Mouse (Mus musculus): ENCODE measurements around the gene Gm20388. TPM values are rescaled to one million over a fixed set of nuclear protein-coding genes. Genes with fewer than 3 reads are reported as not detected.

The Gm20388 gene
- polyA plus RNA-seq, 1 experiment, result 28.1 TPM

DNA sequence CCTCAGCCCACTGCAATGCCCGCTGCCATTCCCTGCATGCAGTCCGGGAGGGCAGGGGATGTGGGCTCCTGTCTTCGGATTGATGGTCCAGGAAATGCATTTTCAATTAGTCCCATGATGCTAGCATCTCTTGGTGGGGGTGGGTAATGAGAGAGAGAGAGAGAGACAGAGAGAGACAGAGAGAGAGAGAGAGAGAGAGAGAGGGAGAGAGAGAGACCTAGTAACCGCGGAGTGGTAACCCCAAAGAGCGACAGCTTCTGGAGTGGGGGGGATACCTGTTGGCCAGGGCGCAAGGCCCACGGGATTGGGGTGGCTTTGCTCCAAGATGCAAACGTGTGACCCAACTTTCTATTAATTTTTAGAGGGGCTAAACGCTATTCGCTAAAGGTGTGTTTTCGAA, 1818.7 kb downstream of the Gm20388 start, which contains the start of gene Jph3:
Gene Jph3, plus strand, starts transcription at position 301 of the 400 bp plus-strand sequence.
- Histone ChIP-seq H3K27ac (ENCODE audit: insufficient read depth, low read length) (no peak within 1 kb of the TSS), H3K9ac (ENCODE audit: low read depth, poor library complexity, severe bottlenecking) (peak within 1 kb of the TSS; percentile 86), H3K27me3 (ENCODE audit: control insufficient read depth, insufficient read depth, low read length, poor library complexity, severe bottlenecking) (peaks cover 12% of the 10 kb centered on the region), H3K36me3 (ENCODE audit: control insufficient read depth, insufficient read depth, low read length, poor library complexity, severe bottlenecking) (no peaks in the 10 kb centered on the region), H3K4me3 (ENCODE audit: low read depth, low read length) (peak within 1 kb of the TSS; percentile 57), H3K9me3 (replicated peaks; ENCODE audit: control insufficient read depth, insufficient read depth, low read length, poor library complexity, severe bottlenecking) (peaks cover 3% of the 10 kb centered on the region; the same call in 1 of the 2 replicates), H3K4me1 (ENCODE audit: control insufficient read depth, insufficient read depth, low read length) (no peaks in the 10 kb centered on the region)
- TF ChIP-seq EP300 (IDR thresholded peaks at IDR 0.05; ENCODE audit: insufficient read depth, low read depth, low read length), result no peak
- no peak for TF ChIP-seq CTCF (IDR thresholded peaks at IDR 0.05; ENCODE audit: low read depth, low read length)
- no peak for TF ChIP-seq POLR2A (IDR thresholded peaks at IDR 0.05; ENCODE audit: insufficient read depth, low read length)

GRCm38 (mm10) chr8:121729754-121730153, 1819.1 kb downstream of the Gm20388 start:
- H3K4me1 ChIP-seq (ENCODE audit: control insufficient read depth, insufficient read depth, low read length), result no peaks in the 10 kb centered on the region
- no peak overlapping the region for H3K27ac ChIP-seq (ENCODE audit: insufficient read depth, low read length)
- H3K36me3 ChIP-seq (ENCODE audit: control insufficient read depth, insufficient read depth, low read length, poor library complexity, severe bottlenecking), result no peaks in the 10 kb centered on the region
- H3K9ac ChIP-seq (ENCODE audit: low read depth, poor library complexity, severe bottlenecking), result peak overlapping the region; percentile 86
- TF ChIP-seq CTCF (IDR thresholded peaks at IDR 0.05; ENCODE audit: low read depth, low read length), result no peak
- no peak for TF ChIP-seq EP300 (IDR thresholded peaks at IDR 0.05; ENCODE audit: insufficient read depth, low read depth, low read length)
- no peak for TF ChIP-seq POLR2A (IDR thresholded peaks at IDR 0.05; ENCODE audit: insufficient read depth, low read length)
- peaks cover 12% of the 10 kb centered on the region for H3K27me3 ChIP-seq (ENCODE audit: control insufficient read depth, insufficient read depth, low read length, poor library complexity, severe bottlenecking)
- H3K9me3 ChIP-seq (replicated peaks; ENCODE audit: control insufficient read depth, insufficient read depth, low read length, poor library complexity, severe bottlenecking), result peaks cover 3% of the 10 kb centered on the region; the same call in 1 of the 2 replicates
- H3K4me3 ChIP-seq (ENCODE audit: low read depth, low read length), result peak overlapping the region; percentile 43

- Histone ChIP-seq H3K27ac (ENCODE audit: insufficient read depth, low read length) (no peak overlapping the region), H3K9ac (ENCODE audit: low read depth, poor library complexity, severe bottlenecking) (peak overlapping the region; percentile 86)
- TF ChIP-seq POLR2A (IDR thresholded peaks at IDR 0.05; ENCODE audit: insufficient read depth, low read length), result no peak
- TF ChIP-seq EP300 (IDR thresholded peaks at IDR 0.05; ENCODE audit: insufficient read depth, low read depth, low read length), result no peak
- no peak for TF ChIP-seq CTCF (IDR thresholded peaks at IDR 0.05; ENCODE audit: low read depth, low read length)
These were observed 1819.5 kb downstream of the Gm20388 start for GRCm38 (mm10) chr8:121730170-121730569.

DNA sequence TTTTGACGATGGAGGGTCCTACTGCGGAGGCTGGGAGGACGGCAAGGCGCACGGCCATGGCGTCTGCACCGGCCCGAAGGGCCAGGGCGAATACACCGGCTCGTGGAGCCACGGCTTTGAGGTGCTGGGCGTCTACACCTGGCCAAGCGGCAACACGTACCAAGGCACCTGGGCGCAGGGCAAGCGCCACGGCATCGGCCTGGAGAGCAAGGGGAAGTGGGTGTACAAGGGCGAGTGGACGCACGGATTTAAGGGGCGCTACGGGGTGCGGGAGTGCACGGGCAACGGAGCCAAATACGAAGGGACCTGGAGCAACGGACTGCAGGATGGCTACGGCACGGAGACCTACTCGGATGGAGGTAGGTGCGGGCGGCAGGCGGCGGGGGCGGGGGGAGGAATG, 1820.0 kb downstream of the Gm20388 start:
- TF ChIP-seq POLR2A (IDR thresholded peaks at IDR 0.05; ENCODE audit: insufficient read depth, low read length) (no peak), EP300 (IDR thresholded peaks at IDR 0.05; ENCODE audit: insufficient read depth, low read depth, low read length) (no peak), CTCF (IDR thresholded peaks at IDR 0.05; ENCODE audit: low read depth, low read length) (no peak)
- H3K4me1 ChIP-seq (ENCODE audit: control insufficient read depth, insufficient read depth, low read length), result no peaks in the 10 kb centered on the region
- peak overlapping the region; percentile 86 for H3K9ac ChIP-seq (ENCODE audit: low read depth, poor library complexity, severe bottlenecking)
- peak overlapping the region; percentile 57 for H3K4me3 ChIP-seq (ENCODE audit: low read depth, low read length)
- H3K27me3 ChIP-seq (ENCODE audit: control insufficient read depth, insufficient read depth, low read length, poor library complexity, severe bottlenecking), result peaks cover 12% of the 10 kb centered on the region
- no peaks in the 10 kb centered on the region for H3K36me3 ChIP-seq (ENCODE audit: control insufficient read depth, insufficient read depth, low read length, poor library complexity, severe bottlenecking)
- H3K9me3 ChIP-seq (replicated peaks; ENCODE audit: control insufficient read depth, insufficient read depth, low read length, poor library complexity, severe bottlenecking), result peaks cover 3% of the 10 kb centered on the region; the same call in 1 of the 2 replicates
- no peak overlapping the region for H3K27ac ChIP-seq (ENCODE audit: insufficient read depth, low read length)

More at GRCm38 (mm10) chr8:121730170-121730569, 1819.5 kb downstream of the Gm20388 start:
- H3K36me3 ChIP-seq (ENCODE audit: control insufficient read depth, insufficient read depth, low read length, poor library complexity, severe bottlenecking), result no peaks in the 10 kb centered on the region
- H3K4me3 ChIP-seq (ENCODE audit: low read depth, low read length), result peak overlapping the region; percentile 57
- H3K27me3 ChIP-seq (ENCODE audit: control insufficient read depth, insufficient read depth, low read length, poor library complexity, severe bottlenecking), result peaks cover 12% of the 10 kb centered on the region
- no peaks in the 10 kb centered on the region for H3K4me1 ChIP-seq (ENCODE audit: control insufficient read depth, insufficient read depth, low read length)
- peaks cover 3% of the 10 kb centered on the region; the same call in 1 of the 2 replicates for H3K9me3 ChIP-seq (replicated peaks; ENCODE audit: control insufficient read depth, insufficient read depth, low read length, poor library complexity, severe bottlenecking)

GRCm38 (mm10) chr8:121731060-121731459, 1820.4 kb downstream of the Gm20388 start:
- TF ChIP-seq CTCF (IDR thresholded peaks at IDR 0.05; ENCODE audit: low read depth, low read length) (no peak), POLR2A (IDR thresholded peaks at IDR 0.05; ENCODE audit: insufficient read depth, low read length) (no peak), EP300 (IDR thresholded peaks at IDR 0.05; ENCODE audit: insufficient read depth, low read depth, low read length) (no peak)
- no peaks in the 10 kb centered on the region for H3K36me3 ChIP-seq (ENCODE audit: control insufficient read depth, insufficient read depth, low read length, poor library complexity, severe bottlenecking)
- H3K9me3 ChIP-seq (replicated peaks; ENCODE audit: control insufficient read depth, insufficient read depth, low read length, poor library complexity, severe bottlenecking), result peaks cover 3% of the 10 kb centered on the region; the same call in 1 of the 2 replicates
- peak overlapping the region; percentile 86 for H3K9ac ChIP-seq (ENCODE audit: low read depth, poor library complexity, severe bottlenecking)
- H3K4me1 ChIP-seq (ENCODE audit: control insufficient read depth, insufficient read depth, low read length), result no peaks in the 10 kb centered on the region
- H3K4me3 ChIP-seq (ENCODE audit: low read depth, low read length), result peak overlapping the region; percentile 57
- H3K27me3 ChIP-seq (ENCODE audit: control insufficient read depth, insufficient read depth, low read length, poor library complexity, severe bottlenecking), result peaks cover 12% of the 10 kb centered on the region
- H3K27ac ChIP-seq (ENCODE audit: insufficient read depth, low read length), result no peak overlapping the region

DNA sequence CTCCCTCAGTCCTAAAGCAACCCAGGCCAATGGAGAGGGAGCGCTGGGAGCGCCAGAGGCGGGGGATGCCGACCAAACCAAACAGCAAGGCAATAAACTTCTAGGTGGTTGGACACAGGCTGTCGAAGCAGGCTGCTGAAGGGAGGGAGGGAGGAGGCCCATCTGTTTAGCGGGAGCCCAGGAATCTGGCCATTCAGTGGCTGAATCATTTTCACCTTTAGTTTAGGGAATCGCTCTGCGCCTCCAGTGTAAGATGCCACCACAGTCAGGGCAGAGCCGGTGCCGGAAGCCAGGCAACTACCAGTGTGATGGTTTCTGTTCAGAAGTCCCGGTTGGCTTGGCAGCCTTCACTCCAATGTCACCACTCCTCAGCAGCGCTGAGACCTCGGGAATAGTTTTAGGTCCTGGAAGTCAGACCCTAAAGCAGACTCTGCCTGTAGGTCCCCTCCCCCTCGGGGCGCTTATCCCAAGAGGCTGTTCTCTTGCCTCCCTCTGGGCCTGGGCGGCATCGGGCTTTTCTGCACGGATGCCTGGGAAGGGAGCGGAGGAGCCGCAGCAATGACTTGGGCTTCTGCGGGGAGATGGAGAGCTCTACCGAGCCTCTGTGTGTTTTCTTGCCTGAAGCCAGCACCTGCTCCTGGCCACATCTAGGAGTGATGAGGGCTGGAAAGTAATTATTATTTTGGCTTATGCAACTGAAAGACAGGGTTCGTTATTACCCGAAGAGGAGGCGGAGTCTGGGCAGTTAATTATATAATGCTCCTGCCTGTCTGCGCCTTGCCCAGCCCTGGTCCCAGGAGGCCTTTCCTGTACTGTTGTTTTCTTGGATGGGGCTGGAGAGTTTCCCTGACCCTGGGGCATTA, 1821.1 kb downstream of the Gm20388 start:
- Histone ChIP-seq H3K27ac (ENCODE audit: insufficient read depth, low read length) (no peak overlapping the region), H3K4me1 (ENCODE audit: control insufficient read depth, insufficient read depth, low read length) (peaks cover 3% of the 10 kb centered on the region), H3K36me3 (ENCODE audit: control insufficient read depth, insufficient read depth, low read length, poor library complexity, severe bottlenecking) (no peaks in the 10 kb centered on the region), H3K9me3 (replicated peaks; ENCODE audit: control insufficient read depth, insufficient read depth, low read length, poor library complexity, severe bottlenecking) (peaks cover 3% of the 10 kb centered on the region; the same call in 1 of the 2 replicates), H3K4me3 (ENCODE audit: low read depth, low read length) (peak overlapping the region; percentile 57), H3K9ac (ENCODE audit: low read depth, poor library complexity, severe bottlenecking) (peak overlapping the region; percentile 86), H3K27me3 (ENCODE audit: control insufficient read depth, insufficient read depth, low read length, poor library complexity, severe bottlenecking) (peaks cover 12% of the 10 kb centered on the region)
- TF ChIP-seq POLR2A (IDR thresholded peaks at IDR 0.05; ENCODE audit: insufficient read depth, low read length) (no peak), EP300 (IDR thresholded peaks at IDR 0.05; ENCODE audit: insufficient read depth, low read depth, low read length) (no peak), CTCF (IDR thresholded peaks at IDR 0.05; ENCODE audit: low read depth, low read length) (no peak)

Measured in ES-Bruce4 (cell line).